Mouse (Mus musculus) heart, embryonic 15.5 days (tissue): ENCODE measurements at regions not wholly inside any gene's neighbourhood (a gene's known extent, or its start where the extent isn't known, plus 50 kb on each side); places are given as distances from the start of the nearest gene placed in this dataset.

Source experiments
- ATAC-seq: fragments of 200-750 bp; cut with Nextera tagmentation; replicated peaks from 2 replicates; pipeline ENCODE4 v1.8.0; 2017; ENCODE audit warnings: low read depth, moderate TSS enrichment; ENCODE audit not compliant: insufficient number of reproducible peaks, insufficient read depth, low FRiP score
- H3K27ac ChIP-seq: fragments of 300-500 bp; sonication (generic); 2 replicates; pipeline ENCODE4 v1.5.1; 2015; ENCODE audit warnings: mild to moderate bottlenecking, inconsistent platforms
- H3K27me3 ChIP-seq: fragments of 300-500 bp; sonication (generic); 2 replicates; pipeline ENCODE4 v1.6.1; 2015; ENCODE audit warnings: inconsistent platforms
- H3K36me3 ChIP-seq: fragments of 300-500 bp; sonication (generic); 2 replicates; pipeline ENCODE4 v1.6.1; 2015; ENCODE audit warnings: mild to moderate bottlenecking, inconsistent platforms
- H3K4me1 ChIP-seq: fragments of 300-500 bp; sonication (generic); replicated peaks from 2 replicates; pipeline ENCODE4 v1.6.1; 2015; ENCODE audit warnings: inconsistent platforms
- H3K4me2 ChIP-seq: fragments of 300-500 bp; sonication (generic); 2 replicates; pipeline ENCODE4 v1.6.1; 2015; ENCODE audit warnings: inconsistent platforms, mild to moderate bottlenecking, moderate library complexity
- H3K4me3 ChIP-seq: fragments of 300-500 bp; sonication (generic); 2 replicates; pipeline ENCODE4 v1.5.1; 2015; ENCODE audit warnings: mild to moderate bottlenecking, inconsistent platforms
- H3K9ac ChIP-seq: fragments of 300-500 bp; sonication (generic); 2 replicates; pipeline ENCODE4 v1.6.1; 2015; ENCODE audit warnings: mild to moderate bottlenecking, inconsistent platforms
- H3K9me3 ChIP-seq: fragments of 300-500 bp; sonication (generic); replicated peaks from 2 replicates; pipeline ENCODE4 v1.6.1; 2016; ENCODE audit warnings: inconsistent platforms
- WGBS: fragments of 180-500 bp; shearing (Covaris S2); methylation state at CpG from one replicate; pipeline ENCODE4 v1.1.7; 2015; ENCODE audit warnings: mixed read lengths; 5-methylcytosine and 5-hydroxymethylcytosine counted together

DNA sequence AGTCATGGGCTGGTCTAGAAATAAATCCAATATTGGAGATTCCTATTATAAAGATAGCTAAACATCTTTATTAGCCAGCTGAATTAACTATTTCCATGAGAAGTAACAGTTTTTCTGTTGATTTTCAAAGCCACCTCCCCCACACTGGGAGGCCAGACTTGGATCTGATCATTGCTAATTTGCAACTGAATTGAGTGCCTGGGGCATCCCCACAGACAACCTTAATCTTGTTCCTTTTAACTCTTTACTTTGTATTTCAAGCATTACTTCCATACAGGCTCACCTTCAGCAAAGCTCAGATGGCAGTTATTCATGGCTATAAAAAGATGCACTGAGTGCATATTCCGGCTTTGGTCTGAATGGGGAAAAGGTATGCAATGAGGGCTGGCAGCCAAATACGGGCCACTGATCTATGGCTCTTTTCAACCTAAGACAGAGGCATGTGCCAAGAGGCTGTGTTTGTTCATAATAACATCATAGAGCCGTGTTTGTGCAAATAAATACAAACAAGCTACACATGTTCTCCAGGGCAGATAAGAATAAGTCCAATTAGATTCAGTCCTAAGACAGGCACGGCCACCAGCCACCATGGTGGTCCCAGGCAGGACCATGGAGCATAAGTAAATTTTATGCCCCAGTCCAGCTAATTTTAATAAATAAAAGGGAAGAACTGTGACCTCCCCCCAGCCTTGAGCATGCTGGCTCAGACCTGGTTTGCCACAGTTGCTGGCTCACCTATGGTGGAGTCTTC is 194.5 kb upstream of the Ttc29 start:
- WGBS: 57% methylated on average over 4 of the region's 4 CpGs
- Histone ChIP-seq H3K4me3 (no peak overlapping the region), H3K36me3 (no peaks in the 10 kb centered on the region), H3K4me1 (peaks cover 26% of the 10 kb centered on the region), H3K27ac (peak overlapping the region; percentile 53), H3K27me3 (no peaks in the 10 kb centered on the region), H3K9me3 (no peaks in the 10 kb centered on the region), H3K9ac (no peak overlapping the region), H3K4me2 (no peak overlapping the region)
- ATAC-seq: no peak

DNA sequence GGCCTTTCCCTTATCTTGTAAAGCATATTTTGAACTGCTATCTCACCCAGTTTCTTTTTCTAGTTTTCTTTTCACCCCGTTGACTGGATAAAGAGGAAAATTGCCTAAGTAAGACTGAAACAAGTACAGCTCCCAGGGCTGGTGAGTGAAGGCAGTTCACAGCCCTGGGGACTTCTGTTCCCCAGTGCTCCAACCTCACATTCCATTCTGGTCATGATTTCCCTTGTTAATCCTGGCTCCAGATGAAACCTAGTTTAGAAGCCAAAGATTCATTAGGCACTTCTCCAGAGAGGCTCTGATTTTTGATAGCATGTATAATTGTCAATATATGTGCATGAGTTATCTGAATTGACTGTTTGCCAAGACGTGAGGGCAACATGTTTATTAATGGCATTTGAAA is 191.6 kb upstream of the Ttc29 start:
- ATAC-seq: no peak
- Histone ChIP-seq H3K27me3 (no peaks in the 10 kb centered on the region), H3K27ac (peak overlapping the region; percentile 74), H3K9me3 (no peaks in the 10 kb centered on the region), H3K9ac (no peak overlapping the region), H3K4me2 (no peak overlapping the region), H3K4me3 (no peak overlapping the region), H3K36me3 (no peaks in the 10 kb centered on the region), H3K4me1 (peaks cover 41% of the 10 kb centered on the region)
- 29% methylated on average over 2 of the region's 2 CpGs for WGBS

DNA sequence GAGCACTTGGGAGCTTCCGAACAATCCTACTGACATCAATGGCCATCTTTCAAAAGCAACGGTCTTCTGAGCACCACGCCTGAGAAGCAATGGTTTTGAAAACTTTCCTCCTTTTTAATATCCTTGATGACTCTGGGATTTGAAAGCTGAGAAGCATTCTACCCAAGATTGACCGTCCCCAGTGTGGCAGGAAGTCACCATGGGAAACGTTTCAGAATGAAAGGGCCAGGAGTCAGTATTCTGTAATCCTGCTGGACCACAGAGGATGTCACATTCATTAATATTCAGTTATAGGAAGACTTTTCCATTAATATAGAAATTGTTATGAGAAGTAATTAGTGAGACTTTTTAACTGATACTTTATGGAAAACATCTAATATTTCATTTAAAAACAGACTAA is 190.1 kb upstream of the Ttc29 start:
- Histone ChIP-seq H3K4me1 (peaks cover 40% of the 10 kb centered on the region), H3K36me3 (no peaks in the 10 kb centered on the region), H3K9me3 (no peaks in the 10 kb centered on the region), H3K4me2 (no peak overlapping the region), H3K9ac (no peak overlapping the region), H3K4me3 (no peak overlapping the region), H3K27me3 (no peaks in the 10 kb centered on the region), H3K27ac (peak overlapping the region; percentile 43)
- ATAC-seq: no peak
- 65% methylated on average over 5 of the region's 5 CpGs for WGBS

DNA sequence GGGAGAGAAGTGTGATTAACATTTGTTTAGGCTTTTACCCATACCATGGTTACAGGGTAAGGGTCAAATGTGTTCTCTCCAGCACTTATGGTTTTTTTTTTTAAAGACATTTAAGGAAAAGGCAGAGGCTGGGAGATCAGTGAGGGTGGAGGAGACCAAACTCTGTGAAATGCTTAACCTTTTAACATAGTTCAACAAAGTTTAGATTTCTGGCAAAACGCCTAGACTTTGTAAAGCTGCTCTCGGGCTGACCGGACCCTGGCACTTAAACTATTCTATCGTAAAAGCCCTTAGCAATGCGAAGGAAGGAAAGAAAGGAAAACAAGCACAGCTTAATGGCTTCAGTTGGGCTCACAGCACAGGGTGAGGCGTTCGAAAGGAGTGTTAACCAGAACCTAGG is 189.6 kb upstream of the Ttc29 start:
- peak overlapping the region; percentile 43 for H3K27ac ChIP-seq
- H3K9me3 ChIP-seq: no peaks in the 10 kb centered on the region
- ATAC-seq: peak; percentile 63
- no peak overlapping the region for H3K9ac ChIP-seq
- peaks cover 38% of the 10 kb centered on the region for H3K4me1 ChIP-seq
- no peaks in the 10 kb centered on the region for H3K27me3 ChIP-seq
- no peak overlapping the region for H3K4me2 ChIP-seq
- H3K36me3 ChIP-seq: no peaks in the 10 kb centered on the region
- no peak overlapping the region for H3K4me3 ChIP-seq
- 17% methylated on average over 7 of the region's 7 CpGs for WGBS

DNA sequence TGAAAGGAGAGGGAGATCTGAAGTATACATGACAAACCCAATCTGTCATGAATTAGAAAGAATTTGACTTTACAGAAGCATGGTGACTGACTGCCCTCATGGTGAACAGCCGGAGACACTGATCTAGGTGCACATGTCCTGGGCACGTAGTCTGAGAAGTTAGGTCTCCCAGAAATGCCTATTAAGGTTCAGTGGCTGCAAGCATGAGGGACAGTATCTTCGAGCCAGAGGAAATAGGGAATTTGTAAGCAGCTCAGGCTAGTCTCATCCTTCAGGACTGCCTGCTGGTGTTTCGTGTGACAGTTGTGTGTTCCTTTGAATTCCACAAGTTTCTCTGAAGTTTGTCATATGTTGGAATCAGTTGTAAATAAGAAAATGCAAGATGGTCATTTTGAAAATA is 189.2 kb upstream of the Ttc29 start:
- Histone ChIP-seq H3K9ac (no peak overlapping the region), H3K27ac (peak overlapping the region; percentile 43), H3K9me3 (no peaks in the 10 kb centered on the region), H3K36me3 (no peaks in the 10 kb centered on the region), H3K27me3 (no peaks in the 10 kb centered on the region), H3K4me2 (no peak overlapping the region), H3K4me1 (peaks cover 37% of the 10 kb centered on the region), H3K4me3 (no peak overlapping the region)
- ATAC-seq: no peak
- 60% methylated on average over 4 of the region's 4 CpGs for WGBS

DNA sequence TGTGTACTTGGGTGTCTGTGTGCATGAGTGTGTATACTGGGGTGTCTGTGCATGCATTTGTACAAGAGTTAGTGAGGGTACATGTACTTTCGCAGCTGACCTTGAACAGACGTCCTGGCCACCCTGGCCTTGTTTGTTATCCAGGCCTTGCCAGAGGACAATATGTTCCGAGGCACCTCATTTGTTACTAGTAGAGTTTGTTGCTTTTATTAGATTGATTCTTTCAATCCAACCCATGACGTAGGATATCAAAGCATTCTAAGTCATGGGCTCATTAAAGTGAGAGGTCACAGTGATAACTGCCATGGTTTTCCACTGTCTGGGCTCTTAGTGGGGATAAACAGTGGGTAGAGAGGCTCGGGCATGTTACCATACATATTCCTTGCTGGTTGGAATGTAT is 188.1 kb upstream of the Ttc29 start:
- Histone ChIP-seq H3K9ac (no peak overlapping the region), H3K9me3 (no peaks in the 10 kb centered on the region), H3K4me2 (no peak overlapping the region), H3K36me3 (no peaks in the 10 kb centered on the region), H3K27me3 (no peaks in the 10 kb centered on the region), H3K4me3 (no peak overlapping the region), H3K27ac (peak overlapping the region; percentile 46), H3K4me1 (peaks cover 35% of the 10 kb centered on the region)
- 51% methylated on average over 5 of the region's 5 CpGs for WGBS
- no peak for ATAC-seq

DNA sequence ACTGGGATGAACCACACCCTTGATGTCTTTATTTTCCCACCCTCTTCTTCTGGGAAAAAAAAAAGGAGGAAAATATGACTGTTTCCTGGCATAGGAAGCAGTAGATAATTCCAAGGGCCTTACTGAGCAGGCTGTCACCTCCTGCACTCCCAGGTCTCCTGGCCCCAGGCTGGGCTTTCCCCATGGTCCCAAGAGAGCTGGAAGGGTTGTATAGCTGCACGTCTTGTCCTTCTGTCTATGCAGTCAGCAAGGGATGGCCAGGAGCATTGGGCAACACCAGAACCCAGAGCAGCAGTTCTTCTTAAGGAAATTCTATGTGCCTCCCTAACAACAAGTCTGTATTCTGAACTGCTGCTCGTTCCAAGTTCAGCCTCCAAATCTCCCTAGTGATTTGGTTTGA is 185.7 kb upstream of the Ttc29 start:
- H3K27me3 ChIP-seq: no peaks in the 10 kb centered on the region
- H3K4me2 ChIP-seq: no peak overlapping the region
- no peaks in the 10 kb centered on the region for H3K9me3 ChIP-seq
- H3K9ac ChIP-seq: no peak overlapping the region
- peaks cover 31% of the 10 kb centered on the region for H3K4me1 ChIP-seq
- no peaks in the 10 kb centered on the region for H3K36me3 ChIP-seq
- WGBS: 58% methylated on average over 2 of the region's 2 CpGs
- H3K4me3 ChIP-seq: no peak overlapping the region
- ATAC-seq: no peak
- H3K27ac ChIP-seq: no peak overlapping the region

DNA sequence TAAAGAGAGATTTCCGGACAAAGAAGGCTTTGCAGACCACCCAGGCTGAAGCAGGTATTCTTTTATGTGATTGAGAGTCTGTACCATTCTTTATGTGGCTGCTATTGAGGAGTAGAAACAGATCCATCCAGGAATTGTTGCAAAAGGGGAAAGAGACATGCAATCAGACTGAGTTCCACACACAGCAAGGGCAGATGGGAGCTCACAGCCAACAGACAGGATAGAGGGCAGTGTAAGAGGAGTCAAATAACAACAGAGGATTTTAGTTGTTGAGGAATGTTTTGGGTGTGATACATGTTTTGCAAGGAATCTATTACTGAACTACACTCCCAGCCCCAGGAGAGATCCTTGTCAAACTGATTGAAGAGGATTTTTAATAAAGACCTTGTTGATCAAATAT is 184.2 kb upstream of the Ttc29 start:
- H3K4me1 ChIP-seq: peaks cover 19% of the 10 kb centered on the region
- no peaks in the 10 kb centered on the region for H3K27me3 ChIP-seq
- 72% methylated on average over 1 of the region's 1 CpGs for WGBS
- H3K4me2 ChIP-seq: no peak overlapping the region
- no peaks in the 10 kb centered on the region for H3K36me3 ChIP-seq
- no peaks in the 10 kb centered on the region for H3K9me3 ChIP-seq
- ATAC-seq: no peak
- no peak overlapping the region for H3K4me3 ChIP-seq
- no peak overlapping the region for H3K27ac ChIP-seq
- no peak overlapping the region for H3K9ac ChIP-seq

DNA sequence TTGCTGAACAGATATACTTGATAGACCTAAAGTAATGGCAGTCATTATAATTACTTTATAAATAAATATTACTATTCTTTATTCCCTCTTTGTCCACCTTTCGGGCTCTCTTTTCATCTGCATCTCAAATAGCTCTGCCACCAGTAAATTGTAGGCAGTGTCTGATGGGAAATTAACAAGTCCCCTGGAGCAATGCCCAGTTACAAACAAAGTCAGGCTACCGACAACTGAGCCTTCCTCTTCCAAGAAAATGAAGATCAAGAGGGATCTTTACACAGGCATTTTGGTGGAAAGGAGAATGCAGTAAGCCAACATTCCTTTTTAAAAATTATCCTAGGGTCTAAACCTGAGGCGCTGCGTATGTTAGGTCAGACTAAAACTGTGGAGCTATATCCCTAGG is 181.3 kb upstream of the Ttc29 start:
- no peak for ATAC-seq
- no peaks in the 10 kb centered on the region for H3K27me3 ChIP-seq
- 72% methylated on average over 4 of the region's 4 CpGs for WGBS

DNA sequence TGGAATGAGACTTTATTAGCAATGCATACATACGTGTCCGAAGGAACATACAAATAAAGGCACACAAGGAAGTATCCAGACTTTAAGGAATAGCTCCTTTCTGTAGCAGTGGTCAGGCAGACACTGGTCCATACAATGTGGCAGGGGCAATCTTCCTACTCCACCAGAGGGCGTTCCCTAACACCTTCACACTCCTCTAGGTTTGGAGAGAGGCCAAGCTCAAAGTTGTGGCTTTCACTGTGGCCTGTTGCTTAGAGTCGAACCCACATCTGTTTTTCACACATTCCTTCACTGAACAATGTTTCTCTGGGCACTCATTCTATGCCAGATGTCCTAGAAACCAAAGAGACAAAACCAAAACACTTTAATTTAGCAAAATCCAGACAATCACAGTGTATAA is 178.4 kb upstream of the Ttc29 start:
- WGBS: 77% methylated on average over 4 of the region's 4 CpGs
- no peak for ATAC-seq
- no peak overlapping the region for H3K9ac ChIP-seq
- no peaks in the 10 kb centered on the region for H3K9me3 ChIP-seq
- no peak overlapping the region for H3K27ac ChIP-seq
- H3K4me3 ChIP-seq: no peak overlapping the region
- 0 out of 2 replicates have a peak, but pooled peaks cover 7% of the 10 kb centered on the region for H3K4me1 ChIP-seq
- no peaks in the 10 kb centered on the region for H3K36me3 ChIP-seq
- H3K27me3 ChIP-seq: no peaks in the 10 kb centered on the region
- H3K4me2 ChIP-seq: no peak overlapping the region

More for the DNA sequence above, 181.3 kb upstream of the Ttc29 start:
- Histone ChIP-seq H3K4me3 (no peak overlapping the region), H3K4me1 (0 out of 2 replicates have a peak, but pooled peaks cover 7% of the 10 kb centered on the region), H3K27ac (no peak overlapping the region), H3K9ac (no peak overlapping the region), H3K9me3 (no peaks in the 10 kb centered on the region), H3K36me3 (no peaks in the 10 kb centered on the region), H3K4me2 (no peak overlapping the region)

DNA sequence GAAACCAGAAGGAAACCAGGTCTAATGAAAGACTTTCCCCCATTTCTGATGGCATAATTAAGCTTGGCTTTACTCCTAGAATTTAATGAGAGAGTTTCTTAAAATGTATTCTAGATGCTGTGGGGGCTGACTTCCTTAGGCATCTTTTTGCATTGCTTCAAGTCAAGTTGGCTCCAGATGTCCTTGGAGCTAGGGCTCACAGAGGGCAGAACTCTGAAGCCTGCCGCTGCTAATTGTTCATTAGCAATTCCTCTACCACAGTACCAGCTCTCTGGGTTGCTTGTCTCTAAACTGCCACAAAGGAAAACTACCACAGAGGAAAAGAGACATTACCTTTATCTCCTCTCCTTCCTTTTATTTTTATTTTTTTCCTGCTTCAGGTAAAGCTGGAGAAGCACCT is 175.9 kb upstream of the Ttc29 start:
- H3K4me2 ChIP-seq: no peak overlapping the region
- no peaks in the 10 kb centered on the region for H3K9me3 ChIP-seq
- H3K27ac ChIP-seq: no peak overlapping the region
- no peaks in the 10 kb centered on the region for H3K36me3 ChIP-seq
- H3K4me3 ChIP-seq: no peak overlapping the region
- no peak for ATAC-seq
- WGBS: 61% methylated on average over 1 of the region's 1 CpGs
- H3K9ac ChIP-seq: no peak overlapping the region
- no peaks in the 10 kb centered on the region for H3K4me1 ChIP-seq
- H3K27me3 ChIP-seq: no peaks in the 10 kb centered on the region

DNA sequence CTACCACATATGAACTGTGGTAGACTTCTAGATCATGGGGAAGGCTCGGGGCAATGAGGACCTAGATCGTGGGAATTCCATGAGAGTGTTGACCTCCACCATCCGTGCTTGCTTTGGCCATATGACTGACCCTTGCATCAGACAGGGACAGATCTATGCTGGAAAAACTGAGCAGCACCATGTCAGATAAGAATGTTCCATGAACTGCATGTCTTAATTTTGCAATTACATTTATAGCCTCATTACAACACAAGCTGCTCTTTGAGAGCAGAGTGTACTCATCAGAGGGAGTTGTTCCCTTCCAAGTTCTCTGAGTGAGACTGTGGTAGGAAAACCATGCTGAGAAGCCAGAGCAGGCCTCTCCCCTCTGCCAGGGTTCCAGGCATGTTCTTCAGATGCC is 166.4 kb upstream of the Ttc29 start:
- H3K27me3 ChIP-seq: no peaks in the 10 kb centered on the region
- WGBS: 78% methylated on average over 3 of the region's 3 CpGs

More for the DNA sequence above, 166.4 kb upstream of the Ttc29 start:
- Histone ChIP-seq H3K4me1 (no peaks in the 10 kb centered on the region), H3K9ac (no peak overlapping the region), H3K9me3 (no peaks in the 10 kb centered on the region), H3K4me3 (no peak overlapping the region), H3K27ac (no peak overlapping the region), H3K4me2 (no peak overlapping the region), H3K36me3 (no peaks in the 10 kb centered on the region)
- no peak for ATAC-seq
